Mouse (Mus musculus) urinary bladder, postnatal 4 days (tissue): ENCODE data around the gene Osgep.
"Not testable (repeated sequence)": the region's sequence is repeated elsewhere in the genome, so short reads cannot be mapped to it uniquely, and the experiment has no call there.

Experiments used
- DNase-seq, 2 experiments: peaks; one replicate each; pipeline ENCODE4 v3.0.0; 2021 to 2022; ENCODE audit warnings: low spot score in 2 of 2

The Osgep gene

GRCm38 (mm10) chr14:50891621-50892020 is 33.1 kb downstream of the Osgep start:
- DNase-seq: no peak

- no peak for DNase-seq
These were observed 48.3 kb downstream of the Osgep start for GRCm38 (mm10) chr14:50876236-50876950.

GRCm38 (mm10) chr14:50875591-50876230 is 49.0 kb downstream of the Osgep start:
- DNase-seq: no peak

- no peak for DNase-seq
These were observed 49.5 kb downstream of the Osgep start for GRCm38 (mm10) chr14:50875175-50875574.

- DNase-seq: no peak
These were observed 53.4 kb downstream of the Osgep start for GRCm38 (mm10) chr14:50871284-50871683.

- DNase-seq: no peak
These were observed 53.9 kb downstream of the Osgep start for GRCm38 (mm10) chr14:50870805-50871143.

- DNase-seq: peak; percentile 74 to 76
These were observed 54.5 kb downstream of the Osgep start, which contains the start of gene Tep1 for GRCm38 (mm10) chr14:50869889-50870804. TSS of gene Tep1 (minus strand) at chr14:50870560.

GRCm38 (mm10) chr14:50868656-50869055 is 56.0 kb downstream of the Osgep start:
- DNase-seq: no peak

GRCm38 (mm10) chr14:50868211-50868610 is 56.5 kb downstream of the Osgep start:
- DNase-seq: no peak

- DNase-seq: no peak
These were observed 57.7 kb downstream of the Osgep start for GRCm38 (mm10) chr14:50866966-50867365.

- DNase-seq: not testable (repeated sequence)
These were observed 59.7 kb downstream of the Osgep start for GRCm38 (mm10) chr14:50865005-50865404.

- no peak for DNase-seq
These were observed 62.1 kb downstream of the Osgep start for GRCm38 (mm10) chr14:50862641-50863040.
